Mouse (Mus musculus): ENCODE results near the gene Glt8d2. TPM values are rescaled to one million over a fixed set of nuclear protein-coding genes. Genes with fewer than 3 reads are reported as not detected.

Gene Glt8d2
- polyA plus RNA-seq (2011; ENCODE audit: insufficient read depth, insufficient read length, low read depth, missing spikeins), result not detected in 2 replicates

DNA sequence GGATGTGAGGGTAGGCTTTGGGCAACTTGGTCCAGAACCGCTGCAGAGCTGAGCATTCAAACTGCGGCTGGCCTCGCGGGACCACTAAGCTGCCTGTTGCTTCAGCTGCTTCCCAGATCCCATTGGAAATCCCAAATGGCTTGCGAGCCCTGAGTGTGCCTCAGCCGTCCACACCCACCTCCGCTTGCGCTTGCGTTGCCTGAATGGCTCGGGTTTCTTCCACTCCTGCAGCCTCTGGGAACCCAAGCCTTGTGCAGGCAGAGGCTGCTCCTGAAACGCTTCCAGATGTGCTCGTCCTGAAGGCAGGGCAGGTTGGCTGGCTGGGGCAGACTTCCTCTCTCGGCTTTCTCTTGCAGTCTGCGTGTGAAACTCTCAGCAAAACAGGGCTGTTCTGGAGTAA lies at the start of gene Glt8d2:
Glt8d2 (minus strand) TSS at position 157 of the 400 bp plus-strand sequence.
- Histone ChIP-seq H3K36me3 (ENCODE audit: control insufficient read depth, insufficient read depth, low read length, poor library complexity, severe bottlenecking) (no peaks in the 10 kb centered on the region), H3K9me3 (replicated peaks; ENCODE audit: control insufficient read depth, insufficient read depth, low read length, poor library complexity, severe bottlenecking) (no peaks in the 10 kb centered on the region), H3K27me3 (ENCODE audit: control insufficient read depth, insufficient read depth, low read length, poor library complexity, severe bottlenecking) (no peaks in the 10 kb centered on the region), H3K4me1 (ENCODE audit: control insufficient read depth, insufficient read depth, low read length) (no peaks in the 10 kb centered on the region), H3K9ac (ENCODE audit: low read depth, poor library complexity, severe bottlenecking) (no peak within 1 kb of the TSS), H3K4me3 (ENCODE audit: low read depth, low read length) (no peak within 1 kb of the TSS), H3K27ac (ENCODE audit: insufficient read depth, low read length) (no peak within 1 kb of the TSS)
- TF ChIP-seq POLR2A (IDR thresholded peaks at IDR 0.05; ENCODE audit: insufficient read depth, low read length), result no peak
- TF ChIP-seq CTCF (IDR thresholded peaks at IDR 0.05; ENCODE audit: low read depth, low read length), result no peak
- no peak for TF ChIP-seq EP300 (IDR thresholded peaks at IDR 0.05; ENCODE audit: insufficient read depth, low read depth, low read length)

GRCm38 (mm10) chr10:82699296-82699941 lies 9.0 kb upstream of the Glt8d2 start:
- TF ChIP-seq CTCF (IDR thresholded peaks at IDR 0.05; ENCODE audit: low read depth, low read length), result no peak
- no peak for TF ChIP-seq POLR2A (IDR thresholded peaks at IDR 0.05; ENCODE audit: insufficient read depth, low read length)
- TF ChIP-seq EP300 (IDR thresholded peaks at IDR 0.05; ENCODE audit: insufficient read depth, low read depth, low read length), result no peak
- H3K36me3 ChIP-seq (ENCODE audit: control insufficient read depth, insufficient read depth, low read length, poor library complexity, severe bottlenecking), result no peaks in the 10 kb centered on the region
- H3K4me3 ChIP-seq (ENCODE audit: low read depth, low read length), result peak overlapping the region; percentile 88
- H3K27ac ChIP-seq (ENCODE audit: insufficient read depth, low read length), result no peak overlapping the region
- no peaks in the 10 kb centered on the region for H3K9me3 ChIP-seq (replicated peaks; ENCODE audit: control insufficient read depth, insufficient read depth, low read length, poor library complexity, severe bottlenecking)
- peaks cover 3% of the 10 kb centered on the region for H3K4me1 ChIP-seq (ENCODE audit: control insufficient read depth, insufficient read depth, low read length)
- H3K9ac ChIP-seq (ENCODE audit: low read depth, poor library complexity, severe bottlenecking), result peak overlapping the region; percentile 55
- H3K27me3 ChIP-seq (ENCODE audit: control insufficient read depth, insufficient read depth, low read length, poor library complexity, severe bottlenecking), result peaks cover 3% of the 10 kb centered on the region

GRCm38 (mm10) chr10:82698712-82699261 lies 8.3 kb upstream of the Glt8d2 start:
- TF ChIP-seq POLR2A (IDR thresholded peaks at IDR 0.05; ENCODE audit: insufficient read depth, low read length) (no peak), CTCF (IDR thresholded peaks at IDR 0.05; ENCODE audit: low read depth, low read length) (no peak), EP300 (IDR thresholded peaks at IDR 0.05; ENCODE audit: insufficient read depth, low read depth, low read length) (no peak)
- peaks cover 3% of the 10 kb centered on the region for H3K4me1 ChIP-seq (ENCODE audit: control insufficient read depth, insufficient read depth, low read length)
- no peak overlapping the region for H3K27ac ChIP-seq (ENCODE audit: insufficient read depth, low read length)
- peak overlapping the region; percentile 88 for H3K4me3 ChIP-seq (ENCODE audit: low read depth, low read length)
- peaks cover 3% of the 10 kb centered on the region for H3K27me3 ChIP-seq (ENCODE audit: control insufficient read depth, insufficient read depth, low read length, poor library complexity, severe bottlenecking)
- no peaks in the 10 kb centered on the region for H3K9me3 ChIP-seq (replicated peaks; ENCODE audit: control insufficient read depth, insufficient read depth, low read length, poor library complexity, severe bottlenecking)
- H3K9ac ChIP-seq (ENCODE audit: low read depth, poor library complexity, severe bottlenecking), result peak overlapping the region; percentile 55
- no peaks in the 10 kb centered on the region for H3K36me3 ChIP-seq (ENCODE audit: control insufficient read depth, insufficient read depth, low read length, poor library complexity, severe bottlenecking)

DNA sequence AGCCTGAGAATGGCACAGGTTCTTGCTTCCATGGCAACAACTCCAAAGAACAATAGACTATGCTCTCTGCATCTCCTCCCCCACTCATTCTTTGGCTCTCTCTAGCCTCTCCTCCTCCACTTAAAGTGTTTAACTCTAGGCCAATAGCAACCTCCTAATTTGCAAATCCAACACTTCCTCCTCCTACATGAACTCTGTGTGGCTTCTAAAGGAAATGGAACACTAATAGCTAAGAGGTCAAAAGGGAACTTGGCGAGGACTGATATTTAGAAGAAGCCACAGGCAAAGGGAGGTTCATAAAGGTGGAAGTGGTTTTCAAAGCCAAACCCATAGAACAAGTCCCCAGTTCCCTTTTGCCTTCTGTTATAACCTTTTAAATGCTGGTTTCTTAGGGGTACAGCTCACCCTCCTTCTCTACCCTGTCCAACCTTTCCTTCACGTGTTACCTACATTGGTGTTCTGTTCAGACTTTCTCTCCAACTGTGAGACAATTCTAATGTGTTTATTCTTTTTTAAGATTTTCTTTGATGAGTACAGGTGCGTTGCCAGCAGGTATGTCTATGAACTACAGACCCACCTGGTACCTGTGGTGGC lies 7.0 kb upstream of the Glt8d2 start:
- H3K36me3 ChIP-seq (ENCODE audit: control insufficient read depth, insufficient read depth, low read length, poor library complexity, severe bottlenecking), result no peaks in the 10 kb centered on the region
- H3K4me1 ChIP-seq (ENCODE audit: control insufficient read depth, insufficient read depth, low read length), result peaks cover 3% of the 10 kb centered on the region
- no peak overlapping the region for H3K4me3 ChIP-seq (ENCODE audit: low read depth, low read length)
- H3K9ac ChIP-seq (ENCODE audit: low read depth, poor library complexity, severe bottlenecking), result no peak overlapping the region
- H3K9me3 ChIP-seq (replicated peaks; ENCODE audit: control insufficient read depth, insufficient read depth, low read length, poor library complexity, severe bottlenecking), result no peaks in the 10 kb centered on the region
- TF ChIP-seq EP300 (IDR thresholded peaks at IDR 0.05; ENCODE audit: insufficient read depth, low read depth, low read length), result no peak
- TF ChIP-seq CTCF (IDR thresholded peaks at IDR 0.05; ENCODE audit: low read depth, low read length), result no peak
- TF ChIP-seq POLR2A (IDR thresholded peaks at IDR 0.05; ENCODE audit: insufficient read depth, low read length), result no peak
- no peak overlapping the region for H3K27ac ChIP-seq (ENCODE audit: insufficient read depth, low read length)
- peaks cover 3% of the 10 kb centered on the region for H3K27me3 ChIP-seq (ENCODE audit: control insufficient read depth, insufficient read depth, low read length, poor library complexity, severe bottlenecking)

DNA sequence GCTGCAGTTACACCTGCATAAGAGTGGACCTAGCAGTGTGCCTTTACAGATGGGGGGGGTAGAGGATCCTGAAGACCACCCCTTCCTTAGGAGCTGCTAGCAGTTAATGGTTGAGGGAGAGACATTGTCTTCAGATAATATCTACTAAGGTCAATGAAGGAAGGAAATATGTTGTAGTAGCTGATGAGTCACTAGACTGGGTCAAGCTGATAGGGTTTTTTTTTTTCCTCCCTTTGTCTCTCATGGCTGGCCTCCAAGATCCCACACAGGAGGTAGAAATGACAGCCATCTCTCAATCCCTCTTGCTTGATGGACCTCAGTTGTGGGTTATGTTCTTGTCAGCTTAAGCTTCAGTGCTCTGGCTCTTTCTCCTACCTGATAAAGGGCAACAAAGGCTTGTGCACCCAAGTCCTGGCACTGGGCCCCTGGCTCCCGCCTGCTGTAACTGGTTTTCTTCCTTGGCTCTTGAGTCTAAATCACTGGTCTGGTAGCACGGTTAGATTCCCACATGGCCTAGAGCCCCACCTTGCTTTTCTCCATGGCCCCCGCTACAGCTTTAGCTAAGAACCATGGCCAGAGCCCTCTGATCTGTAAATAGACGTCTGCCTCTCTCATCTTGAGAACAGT lies 6.1 kb upstream of the Glt8d2 start:
- Histone ChIP-seq H3K9me3 (replicated peaks; ENCODE audit: control insufficient read depth, insufficient read depth, low read length, poor library complexity, severe bottlenecking) (no peaks in the 10 kb centered on the region), H3K27ac (ENCODE audit: insufficient read depth, low read length) (no peak overlapping the region), H3K9ac (ENCODE audit: low read depth, poor library complexity, severe bottlenecking) (no peak overlapping the region), H3K4me1 (ENCODE audit: control insufficient read depth, insufficient read depth, low read length) (peaks cover 3% of the 10 kb centered on the region), H3K36me3 (ENCODE audit: control insufficient read depth, insufficient read depth, low read length, poor library complexity, severe bottlenecking) (no peaks in the 10 kb centered on the region), H3K27me3 (ENCODE audit: control insufficient read depth, insufficient read depth, low read length, poor library complexity, severe bottlenecking) (peaks cover 3% of the 10 kb centered on the region), H3K4me3 (ENCODE audit: low read depth, low read length) (no peak overlapping the region)
- no peak for TF ChIP-seq EP300 (IDR thresholded peaks at IDR 0.05; ENCODE audit: insufficient read depth, low read depth, low read length)
- no peak for TF ChIP-seq POLR2A (IDR thresholded peaks at IDR 0.05; ENCODE audit: insufficient read depth, low read length)
